Mouse (Mus musculus): ENCODE measurements around the gene Gatad2b. TPM values are rescaled to one million over a fixed set of nuclear protein-coding genes. Genes with fewer than 3 reads are reported as not detected.
"Not testable (repeated sequence)": the region's sequence is repeated elsewhere in the genome, so short reads cannot be mapped to it uniquely, and the experiment has no call there.

Gene Gatad2b
- total RNA-seq (2021), result 10 to 100 TPM; 37.2 to 40.0 TPM
- long read RNA-seq, experiment 1, partial matches to known transcripts, result 0 of 10 reads
- long read RNA-seq, experiment 1, other reads (novel, unspliced or antisense), result 9 of 10 reads
- long read RNA-seq, experiment 2, full-length matches to known transcripts, result 1 of 3 reads
- long read RNA-seq, experiment 2, partial matches to known transcripts, result 0 of 3 reads
- long read RNA-seq, experiment 2, other reads (novel, unspliced or antisense), result 2 of 3 reads

DNA sequence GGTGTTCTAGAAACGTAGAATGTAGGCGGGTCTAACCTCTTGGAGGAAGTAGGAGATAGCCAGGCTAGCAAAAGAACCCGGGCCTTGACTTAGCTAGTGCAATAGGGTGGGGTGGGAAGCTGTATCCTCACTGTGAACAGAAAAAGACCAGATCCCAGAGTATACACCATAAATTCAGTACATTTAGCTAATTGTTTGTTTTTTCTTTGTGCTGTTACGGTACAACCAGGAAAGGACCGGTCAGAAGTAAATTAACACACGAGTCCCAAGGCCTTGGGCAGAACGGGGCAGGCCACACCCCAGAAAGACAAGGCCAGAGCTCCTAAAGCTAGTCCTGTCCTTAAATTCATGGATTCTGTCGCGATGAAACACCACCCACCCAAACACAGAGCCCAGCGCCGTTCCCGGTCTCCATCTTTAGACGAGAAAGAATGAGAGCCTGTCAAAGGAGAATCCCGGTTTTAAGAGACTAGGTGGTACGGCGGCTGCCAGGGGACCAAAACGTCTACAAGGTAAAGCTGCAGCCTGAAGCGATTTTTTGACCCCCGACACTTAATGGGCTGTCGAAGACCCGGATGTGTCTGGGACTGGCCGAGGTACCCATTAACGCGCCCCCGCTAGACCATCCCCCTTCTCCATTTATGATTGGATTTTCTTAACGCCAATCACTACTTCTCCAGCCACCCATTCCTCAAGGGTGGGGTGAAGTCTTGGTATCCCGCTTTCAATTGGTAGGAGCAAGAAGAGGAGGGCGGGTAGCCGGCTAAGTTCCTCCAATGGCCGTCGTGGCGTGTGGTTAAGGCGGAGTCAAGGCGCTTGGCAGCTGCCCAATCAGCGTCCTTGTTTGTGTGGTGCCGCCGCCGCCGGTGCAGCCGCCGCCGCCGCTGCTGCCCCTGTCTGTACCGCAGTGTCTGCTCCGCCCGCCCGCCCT, at the start of gene Gatad2b:
Gene Gatad2b (plus strand): TSS at position 834 of the 931 bp plus-strand sequence.
- peak; percentile 99 for DNase-seq

- DNase-seq, result no peak
These were observed 47.6 kb upstream of the Gatad2b start for GRCm38 (mm10) chr3:90245406-90245805.

DNA sequence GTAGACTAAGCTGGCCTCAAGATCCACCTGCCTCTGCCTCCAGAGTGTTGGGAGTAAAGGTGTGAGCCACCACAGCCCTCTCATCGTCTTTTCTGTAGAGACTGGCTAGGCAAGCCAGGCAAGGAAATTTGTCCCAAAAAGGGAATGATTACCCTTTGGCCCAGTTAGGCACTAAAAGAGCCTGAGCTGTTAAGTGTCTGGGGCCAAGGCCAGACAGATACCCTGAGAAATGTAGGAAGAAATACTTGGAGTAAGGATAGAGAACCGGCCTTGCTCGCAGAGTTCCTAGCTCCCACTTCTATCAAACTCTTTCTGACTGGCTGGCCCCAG, 45.4 kb upstream of the Gatad2b start:
- DNase-seq, result no peak

GRCm38 (mm10) chr3:90247960-90248745, 44.8 kb upstream of the Gatad2b start, which contains the start of gene Slc39a1:
Gene Slc39a1 (plus strand): TSS chr3:90248172.
- DNase-seq, result peak; percentile 94

DNA sequence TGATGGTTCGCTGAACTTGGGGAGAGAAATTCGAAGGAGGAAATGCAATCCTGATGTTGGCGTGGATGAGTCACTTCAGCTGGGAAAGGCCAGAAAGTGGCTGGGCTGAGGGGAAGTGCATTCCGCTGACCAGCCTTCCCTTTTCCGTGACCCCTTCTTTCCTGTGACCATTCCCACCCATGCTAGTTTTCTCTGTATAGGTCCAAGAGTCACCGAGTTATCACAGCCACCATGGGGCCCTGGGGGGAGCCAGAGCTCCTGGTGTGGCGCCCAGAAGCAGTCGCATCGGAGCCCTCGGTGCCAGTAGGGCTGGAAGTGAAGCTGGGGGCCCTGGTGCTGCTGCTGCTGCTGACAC, 44.3 kb upstream of the Gatad2b start:
- DNase-seq, result no peak

DNA sequence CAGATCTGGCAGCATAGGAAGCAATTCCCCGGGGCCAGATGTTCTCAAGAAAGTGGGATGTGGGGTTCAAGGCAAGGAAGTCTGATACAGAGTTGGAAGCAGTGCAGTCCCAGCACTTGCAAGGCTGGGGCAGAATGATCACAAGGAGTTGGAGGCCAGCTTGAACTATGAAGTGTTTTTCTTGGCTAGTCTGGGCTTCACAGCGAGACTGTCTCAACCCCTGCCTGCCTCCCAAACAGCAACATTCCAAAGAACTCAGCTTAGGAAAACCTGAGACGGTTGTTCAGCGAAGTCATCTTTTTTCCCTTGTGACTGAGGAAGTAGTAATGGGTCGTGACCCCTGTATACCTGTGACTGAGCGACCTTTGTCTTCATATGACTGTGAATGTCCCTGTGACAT, 42.2 kb upstream of the Gatad2b start:
- no peak for DNase-seq

DNA sequence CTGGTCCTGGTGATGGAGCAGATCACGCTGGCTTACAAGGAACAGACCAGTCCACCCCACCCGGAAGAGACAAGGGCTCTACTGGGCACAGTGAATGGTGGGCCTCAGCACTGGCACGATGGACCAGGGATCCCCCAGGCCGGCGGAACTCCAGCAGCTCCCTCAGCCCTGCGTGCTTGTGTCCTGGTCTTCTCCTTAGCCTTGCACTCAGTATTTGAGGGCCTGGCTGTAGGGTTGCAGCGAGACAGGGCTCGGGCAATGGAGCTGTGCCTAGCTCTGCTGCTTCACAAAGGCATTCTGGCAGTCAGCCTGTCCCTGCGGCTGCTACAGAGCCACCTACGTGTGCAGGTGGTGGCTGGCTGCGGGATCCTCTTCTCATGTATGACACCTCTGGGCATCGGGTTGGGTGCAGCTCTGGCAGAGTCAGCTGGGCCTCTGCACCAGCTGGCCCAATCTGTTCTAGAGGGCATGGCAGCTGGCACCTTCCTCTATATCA, 41.2 kb upstream of the Gatad2b start:
- not testable (repeated sequence) for DNase-seq

DNA sequence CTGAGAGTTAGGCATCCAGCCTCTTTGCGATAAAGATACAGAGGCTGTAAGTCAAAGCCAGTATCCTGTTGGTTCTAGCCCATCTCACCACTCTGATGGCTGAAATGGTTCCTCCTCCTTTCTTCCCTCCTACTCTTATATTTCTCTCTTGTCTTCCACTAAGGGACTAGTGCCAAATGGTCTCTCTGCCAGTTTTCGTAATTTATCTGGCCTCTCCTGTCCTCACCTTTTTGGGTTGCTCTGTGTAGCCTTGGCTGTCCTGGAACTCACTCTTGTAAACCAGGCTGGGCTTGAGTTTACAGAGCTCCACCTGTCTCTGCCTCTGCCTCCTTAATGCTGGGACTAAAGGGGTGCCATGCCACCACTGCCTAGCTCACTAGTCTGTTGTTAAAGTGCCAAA, 40.3 kb upstream of the Gatad2b start:
- not testable (repeated sequence) for DNase-seq

DNA sequence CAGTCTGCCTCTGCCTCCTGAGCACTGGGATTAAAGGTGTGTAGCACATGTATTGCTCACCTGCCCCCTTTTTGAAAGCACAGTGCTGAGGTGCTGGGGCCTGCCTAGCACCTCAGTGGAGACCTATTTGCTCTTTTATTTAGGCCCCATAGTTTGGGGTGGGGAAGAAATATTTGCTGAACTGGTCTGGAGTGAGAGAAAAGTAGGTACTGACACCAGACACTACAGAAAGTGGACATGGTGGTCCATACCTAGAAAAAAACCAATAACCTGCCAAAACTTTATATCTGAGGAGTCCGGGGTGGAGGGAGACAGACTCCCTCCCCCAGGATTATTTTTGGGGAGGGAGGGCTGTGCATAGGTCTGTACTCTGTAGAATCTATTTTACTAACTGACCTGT, 39.8 kb upstream of the Gatad2b start:
- DNase-seq, result not testable (repeated sequence)

DNA sequence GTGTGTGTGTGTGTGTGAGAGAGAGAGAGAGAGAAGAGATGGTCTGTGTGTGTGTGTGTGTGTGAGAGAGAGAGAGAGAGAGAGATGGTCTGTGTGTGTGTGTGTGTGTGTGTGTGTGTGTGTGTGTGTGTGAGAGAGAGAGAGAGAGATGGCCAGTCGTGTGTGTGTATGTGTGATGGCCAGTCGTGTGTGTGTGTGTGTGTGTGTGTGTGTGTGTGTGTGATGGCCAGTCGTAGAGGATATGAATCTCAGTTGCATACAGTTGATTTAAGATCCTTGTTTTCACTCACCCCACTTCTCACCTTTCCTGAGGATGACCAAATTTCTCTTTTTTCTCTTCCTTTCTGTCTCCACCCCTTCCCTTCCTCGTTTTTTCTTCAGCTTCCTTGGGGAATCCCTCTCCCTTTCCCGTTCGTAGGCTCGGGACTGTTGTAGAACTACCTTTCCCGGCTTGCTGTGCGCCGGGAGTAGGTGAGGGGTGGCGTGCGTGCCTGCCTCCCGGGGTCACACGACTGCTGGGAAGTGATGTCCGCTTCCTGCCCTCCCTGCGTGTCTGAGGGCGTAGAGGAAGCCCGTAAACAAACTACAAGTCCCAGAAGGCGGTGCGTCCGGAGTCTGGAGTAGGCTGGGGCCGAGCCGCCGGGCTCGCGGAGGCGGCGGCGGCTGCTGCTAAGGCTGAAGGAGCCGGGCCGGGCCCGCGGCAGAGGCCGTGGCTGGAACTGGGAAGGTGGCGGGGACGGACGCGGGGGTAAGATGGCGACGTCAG, 39.1 kb upstream of the Gatad2b start, which contains the start of gene Crtc2:
Gene Crtc2 (plus strand): TSS at position 511 of the 766 bp plus-strand sequence.
- DNase-seq, result peak; percentile 97

DNA sequence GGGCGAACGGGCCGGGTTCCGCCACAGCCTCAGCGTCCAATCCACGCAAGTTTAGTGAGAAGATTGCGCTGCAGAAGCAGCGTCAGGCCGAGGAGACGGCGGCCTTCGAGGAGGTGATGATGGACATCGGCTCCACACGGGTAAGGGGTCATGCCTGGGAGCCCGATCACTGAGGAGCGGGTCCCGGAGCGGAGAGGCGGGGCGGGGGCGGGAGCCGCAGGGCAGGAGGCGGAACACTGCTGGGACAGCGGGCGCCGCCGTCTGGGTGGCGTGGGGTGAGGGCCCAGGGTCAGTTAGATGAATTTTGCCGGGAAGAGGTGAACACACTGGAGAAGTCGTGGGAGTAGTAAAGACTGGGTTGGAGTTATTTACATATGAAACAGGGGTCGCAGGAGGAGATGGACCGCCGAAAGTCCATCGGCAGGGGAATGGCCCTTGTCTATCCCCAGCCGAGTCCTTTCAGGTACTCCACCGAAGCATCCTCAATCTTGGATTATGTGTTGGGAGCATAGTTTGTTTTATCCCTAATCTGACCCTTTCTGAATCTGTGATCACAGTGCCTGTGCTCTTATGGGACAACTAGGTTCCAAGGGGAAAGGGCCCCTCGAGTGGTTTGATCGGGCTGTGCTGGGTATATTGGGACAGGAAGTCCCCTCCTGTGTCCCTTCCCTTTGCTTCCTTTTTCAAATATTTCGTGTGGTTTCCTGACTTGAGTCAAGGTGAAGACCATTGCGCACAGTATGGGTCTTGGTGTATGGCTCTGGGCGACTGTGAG, 38.4 kb upstream of the Gatad2b start:
- DNase-seq, result no peak

GRCm38 (mm10) chr3:90255194-90255565, 37.8 kb upstream of the Gatad2b start:
- DNase-seq, result no peak

DNA sequence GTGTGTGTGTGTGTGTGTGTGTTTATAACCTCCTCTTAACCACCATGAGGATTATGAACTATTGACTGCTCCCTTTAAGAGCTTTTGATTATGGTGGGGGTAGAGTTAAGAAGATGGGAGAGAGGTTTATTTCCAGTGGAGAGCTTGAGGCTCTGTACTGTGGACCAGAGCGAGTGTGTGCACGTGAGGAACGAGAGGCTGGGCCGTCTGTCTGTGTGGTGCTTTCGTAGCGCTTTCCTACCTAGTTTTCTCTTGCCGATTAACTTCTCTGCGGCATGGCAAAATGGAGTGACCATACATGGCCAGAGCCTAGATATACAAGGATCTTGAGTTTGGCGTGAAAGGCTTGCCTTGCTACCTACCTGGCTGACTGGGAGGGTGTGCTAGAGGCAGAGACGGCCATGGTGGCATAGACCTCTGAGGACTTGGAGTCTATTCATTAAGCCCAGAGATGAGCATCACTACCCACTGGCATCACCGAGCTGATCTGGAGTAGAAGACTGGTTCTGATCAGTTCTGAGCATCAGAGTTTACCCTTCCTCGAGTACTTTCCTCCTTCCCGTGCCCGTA, 37.1 kb upstream of the Gatad2b start:
- no peak for DNase-seq

GRCm38 (mm10) chr3:90256731-90257530, 36.0 kb upstream of the Gatad2b start:
- no peak for DNase-seq

DNA sequence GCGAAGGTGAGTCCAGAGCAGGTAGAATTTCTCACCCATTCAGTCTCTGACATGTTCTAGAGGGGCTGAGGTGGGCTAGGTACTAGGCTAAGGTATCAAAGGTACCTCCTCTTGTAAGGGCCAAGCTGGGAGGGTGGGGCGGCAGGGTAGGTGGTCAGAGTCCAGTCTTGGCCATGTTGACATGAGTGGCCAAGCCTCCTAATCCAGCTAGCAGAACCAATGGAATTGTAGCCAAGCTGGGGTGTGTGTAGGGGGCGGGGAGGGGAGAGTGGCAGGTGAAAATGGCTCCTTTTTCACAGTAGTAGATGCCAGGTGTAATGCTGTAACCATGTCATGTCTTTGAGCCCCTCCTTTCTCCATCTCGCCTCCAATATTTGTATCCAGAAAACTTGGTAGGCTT, 34.5 kb upstream of the Gatad2b start:
- DNase-seq, result no peak

- no peak for DNase-seq
These were observed 29.7 kb upstream of the Gatad2b start for GRCm38 (mm10) chr3:90263121-90263771.

DNA sequence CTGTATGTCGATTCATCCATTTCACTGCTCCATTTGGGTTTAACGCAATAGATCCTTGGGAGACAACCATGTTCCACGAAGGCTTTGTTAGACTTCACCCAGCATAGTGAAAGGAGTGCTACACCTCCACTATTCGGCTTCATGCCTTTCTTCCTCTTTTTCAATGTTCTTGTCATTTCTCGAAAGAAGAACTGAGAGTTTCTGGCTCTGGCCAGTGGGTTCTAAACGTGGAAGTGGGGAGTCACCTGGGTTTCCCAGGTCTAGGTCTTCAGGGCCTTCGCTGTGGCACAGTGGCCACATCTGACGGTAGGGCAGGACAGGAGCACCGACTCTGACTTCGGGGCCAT, 28.3 kb upstream of the Gatad2b start:
- no peak for DNase-seq

DNA sequence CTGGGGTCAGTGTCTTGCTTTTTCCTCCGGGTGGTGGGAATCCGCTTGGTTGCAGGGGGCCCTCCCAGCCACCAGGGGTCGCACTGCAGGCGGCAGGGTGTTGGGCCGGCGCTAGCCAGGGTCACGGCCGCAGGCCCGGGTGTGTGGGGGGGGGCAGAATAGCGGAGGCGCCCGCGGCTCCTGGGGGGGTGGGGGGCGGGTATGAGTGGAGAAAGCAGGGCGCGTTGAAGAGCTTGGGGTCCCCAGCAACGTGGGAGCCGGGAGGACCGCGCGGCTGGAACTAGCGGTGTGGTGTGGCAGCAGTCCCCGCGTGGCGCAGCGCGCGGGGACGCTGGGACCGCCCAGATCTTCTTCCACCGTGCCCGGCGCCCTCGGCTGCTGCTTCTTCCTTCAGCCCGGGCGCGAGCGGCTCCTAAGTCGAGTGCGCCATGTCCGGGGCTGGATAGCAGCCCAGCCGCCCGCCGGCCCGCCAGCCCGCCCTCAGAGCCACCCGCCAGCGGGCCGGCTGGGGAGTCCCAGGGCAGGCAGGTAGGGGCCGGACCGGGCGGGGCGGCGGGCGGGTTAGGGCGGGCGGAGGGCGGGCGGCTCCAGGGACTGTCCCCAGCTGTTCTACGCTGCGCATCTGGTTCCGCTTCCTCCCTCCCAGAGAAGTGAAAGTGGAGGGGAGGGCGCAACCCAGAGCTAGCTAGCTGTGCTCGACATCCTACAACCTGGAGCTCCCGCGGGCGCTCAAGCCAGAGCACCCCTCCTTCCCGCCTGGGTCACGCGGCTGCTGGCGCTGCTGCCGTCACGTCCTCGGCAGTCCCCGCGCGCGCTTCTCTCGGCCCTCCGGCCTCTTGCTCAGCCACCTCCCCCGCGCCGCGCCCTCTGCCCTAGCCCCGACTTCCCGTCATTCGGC, 27.7 kb upstream of the Gatad2b start, which contains the start of gene Dennd4b:
Gene Dennd4b (plus strand): TSS at position 152 of the 898 bp plus-strand sequence.
- DNase-seq, result peak; percentile 92
